16 mouse cellular contexts compared by ENCODE assay signal in genomic region chr7:50614101-50614500, GRCm38 (mm10). TPM values are rescaled to one million over a fixed set of nuclear protein-coding genes. Genes with fewer than 3 reads are reported as not detected.
DNase-seq lines count a peak whose midpoint lies in the region; ATAC-seq and TF ChIP-seq lines count a peak whose summit lies in the region.
"Had no signal": no experiment of that assay in that cellular context is flagged by ENCODE, and none has a peak within 500 bp of the region (broad histone marks: within the 10 kb centered on the region; RNA-seq: fewer than 3 reads in every experiment).

No protein-coding gene starts in this region.

- H3K9ac ChIP-seq in lung, embryonic 14.5 days, result no peak overlapping the region
- H3K9ac ChIP-seq: liver, embryonic 13.5 days; midbrain, embryonic 12.5 days; neural tube, embryonic 12.5 days had no signal

- TF ChIP-seq CTCF in lung, embryonic 14.5 days (IDR thresholded peaks at IDR 0.05; ENCODE audit: low read depth), result no peak

- intact Hi-C loops in left cerebral cortex, postnatal 14 days (cut with DNase I), result no loop called here

- DNase-seq in lung, embryonic 14.5 days, result peak; percentile 36
- DNase-seq in lung, adult 18-20 months, result no peak
- peak; percentile 54 to 70 for DNase-seq in frontal cortex, postnatal 36 days (ENCODE audit: low spot score in 2 of 2)
- DNase-seq in left cerebral cortex, postnatal 14 days (ENCODE audit: low spot score in 2 of 2), result peak; percentile 45 to 54
- DNase-seq in right cerebral cortex, postnatal 4 days, result peak; percentile 11
- no peak for DNase-seq in adrenal gland, postnatal 14 days
- no peak for DNase-seq in B cell, adult 2 months
- DNase-seq: heart, adult 2 months; kidney, adult 9 months; liver, embryonic 13.5 days; lung, postnatal 4 days had no signal

- no peaks in the 10 kb centered on the region for H3K27me3 ChIP-seq in lung, embryonic 14.5 days (ENCODE audit: insufficient read depth, low read length)
- H3K27me3 ChIP-seq: liver, embryonic 13.5 days; midbrain, embryonic 12.5 days; neural tube, embryonic 12.5 days had no signal

- WGBS in lung, embryonic 14.5 days, result 53% methylated on average over 2 of the region's 2 CpGs

- H3K4me3 ChIP-seq in lung, embryonic 14.5 days (ENCODE audit: low read depth, low read length), result no peak overlapping the region
- H3K4me3 ChIP-seq: heart, adult 2 months; liver, embryonic 13.5 days; midbrain, embryonic 12.5 days; neural tube, embryonic 12.5 days had no signal

- no peaks in the 10 kb centered on the region for H3K36me3 ChIP-seq in lung, embryonic 14.5 days (ENCODE audit: insufficient read depth)
- H3K36me3 ChIP-seq: liver, embryonic 13.5 days; midbrain, embryonic 12.5 days; neural tube, embryonic 12.5 days had no signal

- no peak overlapping the region for H3K27ac ChIP-seq in lung, embryonic 14.5 days (ENCODE audit: low read depth)
- H3K27ac ChIP-seq: heart, adult 2 months; liver, embryonic 13.5 days; midbrain, embryonic 12.5 days; neural tube, embryonic 12.5 days had no signal

- H3K4me1 ChIP-seq in lung, embryonic 14.5 days (ENCODE audit: insufficient read depth), result no peaks in the 10 kb centered on the region
- H3K4me1 ChIP-seq: liver, embryonic 13.5 days; midbrain, embryonic 12.5 days; neural tube, embryonic 12.5 days had no signal

- no peak for ATAC-seq in lung, embryonic 14.5 days (ENCODE audit: insufficient read depth)

- H3K4me2 ChIP-seq in lung, embryonic 14.5 days, result no peak overlapping the region
- H3K4me2 ChIP-seq: liver, embryonic 13.5 days; midbrain, embryonic 12.5 days; neural tube, embryonic 12.5 days had no signal

- no peaks in the 10 kb centered on the region for H3K9me3 ChIP-seq in lung, embryonic 14.5 days (ENCODE audit: low read depth, low read length)
- H3K9me3 ChIP-seq: liver, embryonic 13.5 days; midbrain, embryonic 12.5 days; neural tube, embryonic 12.5 days had no signal

RNA-seq across cellular contexts. Expression of gene 4933405O20Rik, which starts 15.1 kb away (rescaled TPM):
- not detected in 2 replicates for polyA plus RNA-seq in lung, embryonic 14.5 days (2014; fragmentation: Nextera tagmentation; extraction: Ambion mirVana)
- total RNA-seq in left cerebral cortex, postnatal 14 days (2021), result 1 to 10 TPM in 1 of 2 experiments, under 1 TPM in 1; 0.82 to 1.1 TPM
- total RNA-seq in adrenal gland, postnatal 14 days (2021), result not detected in 2 replicates
- total RNA-seq: heart, adult 2 months had no signal
- polyA plus RNA-seq: embryonic facial prominence, embryonic 11.5 days; heart, adult 2 months; heart, postnatal 0 days; liver, embryonic 13.5 days; midbrain, embryonic 12.5 days; neural tube, embryonic 12.5 days; thymus, postnatal 0 days had no signal

Comparison
In these comparisons a context has a peak if more than half of its experiments do, and no peak if none do; other contexts are left out.
1. DNase-seq: peak in lung, embryonic 14.5 days (single experiment), frontal cortex, postnatal 36 days (2 of 2), left cerebral cortex, postnatal 14 days (2 of 2) and right cerebral cortex, postnatal 4 days (single experiment); none in lung, adult 18-20 months (0 of 2), adrenal gland, postnatal 14 days (single experiment) and B cell, adult 2 months (0 of 2).